Mouse (Mus musculus) liver, adult 2 months (tissue): ENCODE data around the gene Dact1.

Experiments used
- CTCF ChIP-seq: fragments of 200-500 bp; IDR thresholded peaks from 2 replicates; pipeline ENCODE4 v1.5.1; 2011; ENCODE audit warnings: low read depth, low read length, control low read depth
- POLR2A ChIP-seq: fragments of 200-500 bp; IDR thresholded peaks from 2 replicates; pipeline ENCODE4 v1.6.1; 2011; ENCODE audit warnings: low read length, control low read depth; ENCODE audit not compliant: insufficient read depth; ENCODE audit errors: extremely low read depth

- TF ChIP-seq CTCF (no peak), POLR2A (no peak)
These were observed 36.4 kb downstream of the Dact1 start for GRCm38 (mm10) chr12:71346071-71346470.
